Mouse (Mus musculus): ENCODE data around the gene 0610040J01Rik. TPM values are rescaled to one million over a fixed set of nuclear protein-coding genes. Genes with fewer than 3 reads are reported as not detected.

0610040J01Rik gene
- polyA plus RNA-seq (2012; rRNA removed): 1.6 and 1.9 TPM in 2 replicates

- no peak for DNase-seq (ENCODE audit: low read depth)
Measured at GRCm38 (mm10) chr5:63811819-63812508, at the start of gene 0610040J01Rik. Gene 0610040J01Rik, plus strand, starts transcription at chr5:63812363.

DNA sequence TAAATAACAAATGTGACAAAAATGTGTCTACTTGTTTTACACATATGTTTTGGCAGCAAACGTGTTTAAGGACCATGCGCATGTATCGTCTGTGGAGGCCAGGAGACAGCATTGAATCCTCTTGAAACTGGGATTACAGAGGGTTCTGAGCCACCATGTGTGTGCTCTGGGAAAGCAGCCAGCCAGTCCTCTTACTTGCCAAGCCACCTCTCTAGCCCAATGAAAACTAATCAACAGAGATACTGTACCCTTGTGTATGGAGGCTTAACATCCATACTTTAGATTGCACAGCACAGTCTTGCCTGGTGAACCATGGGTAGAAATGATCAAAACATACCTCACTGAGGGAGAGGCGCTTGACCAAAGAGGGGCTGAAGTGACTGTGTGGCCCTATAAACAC is 46.3 kb upstream of the 0610040J01Rik start:
- DNase-seq (ENCODE audit: low read depth): no peak

GRCm38 (mm10) chr5:63766715-63767114 is 45.4 kb upstream of the 0610040J01Rik start:
- no peak for DNase-seq (ENCODE audit: low read depth)

DNA sequence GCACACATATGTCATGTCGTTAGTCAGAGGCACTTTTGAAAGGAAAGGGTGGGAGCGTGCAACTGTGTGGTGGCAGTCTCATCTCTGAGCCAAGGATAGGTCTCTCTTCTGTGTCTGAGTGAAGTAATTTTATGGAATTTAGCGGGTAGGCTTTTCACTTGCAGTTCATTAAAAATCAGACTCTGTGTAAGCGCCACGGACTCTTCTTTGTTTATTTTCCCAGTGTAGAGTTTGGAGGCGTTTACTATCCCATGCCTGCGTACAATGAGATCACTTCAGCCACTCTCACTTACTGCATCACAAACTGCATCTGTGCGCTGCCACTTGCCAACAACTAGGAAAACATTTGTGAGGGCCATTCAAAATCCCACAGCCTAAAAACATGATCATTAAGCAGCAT is 44.7 kb upstream of the 0610040J01Rik start:
- no peak for DNase-seq (ENCODE audit: low read depth)

- DNase-seq (ENCODE audit: low read depth): no peak
Measured at GRCm38 (mm10) chr5:63768220-63768619, 43.9 kb upstream of the 0610040J01Rik start.

GRCm38 (mm10) chr5:63772971-63773370 is 39.2 kb upstream of the 0610040J01Rik start:
- DNase-seq (ENCODE audit: low read depth): no peak

DNA sequence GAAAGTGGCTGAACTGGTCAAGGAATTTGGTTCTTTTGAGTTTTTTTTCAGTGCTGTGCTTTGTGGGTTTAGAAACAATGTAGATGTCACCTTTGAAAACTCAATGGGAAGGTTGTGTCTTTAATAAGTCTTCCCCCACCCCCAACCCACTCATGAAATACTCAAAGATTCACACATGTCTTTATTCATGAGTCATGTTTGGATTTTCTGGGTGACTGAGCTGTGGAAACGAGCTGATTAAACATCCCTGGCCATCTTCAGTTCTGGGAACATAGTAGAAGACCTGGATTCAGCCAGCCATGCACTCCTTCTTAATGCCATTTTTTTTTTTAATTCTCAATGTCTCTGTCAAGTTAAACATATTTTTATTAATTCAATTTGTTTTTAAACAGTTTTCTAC is 38.6 kb upstream of the 0610040J01Rik start:
- DNase-seq (ENCODE audit: low read depth): no peak

DNA sequence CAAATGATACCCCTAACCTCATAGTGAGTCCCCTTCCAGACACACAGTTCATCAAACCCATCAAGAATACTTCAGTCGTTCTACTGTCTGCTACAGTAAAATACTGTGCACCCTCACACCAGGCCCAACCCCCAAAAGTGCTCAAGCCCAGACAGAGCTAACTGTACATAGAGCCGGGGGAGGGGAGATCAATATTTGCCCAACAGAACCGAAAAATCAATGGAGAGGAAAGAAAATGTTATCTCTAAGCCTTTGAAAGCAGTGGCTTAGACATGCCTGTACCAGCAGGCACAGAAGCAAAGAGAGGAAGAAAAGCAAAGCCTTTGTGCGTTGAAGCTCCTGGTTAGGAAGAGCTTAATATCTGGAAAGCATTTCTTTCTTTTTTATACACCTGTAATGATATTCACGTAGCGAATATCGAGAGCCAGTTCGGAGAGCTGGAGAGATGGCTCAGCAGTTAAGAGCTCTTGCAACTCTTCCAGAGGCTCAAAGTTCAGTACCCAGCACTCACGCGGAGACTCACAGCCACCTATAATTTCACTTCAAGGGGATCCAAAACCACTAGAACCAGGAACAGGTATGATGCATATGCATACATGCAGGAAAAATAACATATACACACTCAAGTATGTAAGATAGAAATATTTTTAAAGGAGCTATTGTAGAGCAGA is 23.9 kb upstream of the 0610040J01Rik start:
- no peak for DNase-seq (ENCODE audit: low read depth)

- no peak for DNase-seq (ENCODE audit: low read depth)
Measured at GRCm38 (mm10) chr5:63812509-63812865, 324 bp downstream of the 0610040J01Rik start.

DNA sequence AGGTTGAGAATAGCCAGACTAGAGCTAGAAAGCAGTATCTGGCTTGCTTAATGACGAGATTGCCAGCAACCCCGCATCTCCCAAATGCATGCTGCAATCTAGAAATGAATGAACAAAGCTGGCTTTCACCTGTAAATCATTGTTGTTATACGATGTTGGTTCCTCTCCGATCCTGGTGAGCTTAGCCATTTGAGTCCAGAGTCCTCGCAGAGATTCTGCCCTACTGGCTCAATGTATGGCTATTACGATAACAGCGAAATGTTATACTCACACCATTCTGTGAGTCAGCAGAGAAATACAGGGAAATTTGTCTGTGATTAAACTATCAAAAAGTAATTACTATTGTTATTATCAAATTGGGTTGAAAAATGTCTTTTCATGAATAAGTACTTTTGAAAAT is 4.5 kb downstream of the 0610040J01Rik start:
- no peak for DNase-seq (ENCODE audit: low read depth)

DNA sequence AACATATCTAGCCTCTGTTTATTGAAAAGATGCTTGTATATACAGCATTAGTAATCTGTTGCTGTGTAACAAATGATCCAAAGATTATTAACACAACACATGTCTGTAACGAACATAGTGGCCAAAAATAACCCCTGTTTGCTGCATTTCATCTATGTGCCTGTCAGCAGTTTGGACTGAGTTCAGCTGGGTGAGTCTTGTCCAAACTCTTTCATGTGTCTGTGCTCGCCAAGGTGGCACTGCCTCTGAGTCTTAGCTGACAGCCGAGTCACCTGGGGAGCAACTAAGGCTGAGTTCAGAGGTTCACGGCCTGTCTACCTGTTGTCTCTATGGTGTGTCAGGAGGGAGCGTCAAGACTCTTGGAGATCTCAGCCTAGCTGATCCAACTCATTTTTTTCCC is 5.1 kb downstream of the 0610040J01Rik start:
- no peak for DNase-seq (ENCODE audit: low read depth)

DNA sequence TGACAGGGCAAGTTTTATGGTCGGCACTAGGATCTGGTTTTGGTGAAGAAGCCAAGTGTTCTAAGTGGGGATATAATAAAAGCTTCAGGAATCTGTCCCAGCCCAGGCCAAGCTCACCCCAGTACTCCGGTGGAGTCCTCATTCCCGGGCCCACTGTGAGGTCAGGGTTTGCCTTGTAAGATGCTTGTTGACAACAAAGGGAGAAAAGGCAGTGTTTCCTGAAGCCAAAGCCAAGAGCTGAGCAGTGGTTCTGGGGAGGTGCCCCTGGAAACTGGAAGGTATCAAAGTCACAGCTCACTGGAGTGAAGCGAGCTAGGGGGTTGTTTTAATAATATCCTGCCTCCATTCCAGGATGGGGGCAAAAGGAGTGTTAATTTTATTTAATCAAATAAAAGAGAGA is 6.8 kb downstream of the 0610040J01Rik start:
- no peak for DNase-seq (ENCODE audit: low read depth)

GRCm38 (mm10) chr5:63819519-63819918 is 7.4 kb downstream of the 0610040J01Rik start:
- DNase-seq (ENCODE audit: low read depth): no peak

DNA sequence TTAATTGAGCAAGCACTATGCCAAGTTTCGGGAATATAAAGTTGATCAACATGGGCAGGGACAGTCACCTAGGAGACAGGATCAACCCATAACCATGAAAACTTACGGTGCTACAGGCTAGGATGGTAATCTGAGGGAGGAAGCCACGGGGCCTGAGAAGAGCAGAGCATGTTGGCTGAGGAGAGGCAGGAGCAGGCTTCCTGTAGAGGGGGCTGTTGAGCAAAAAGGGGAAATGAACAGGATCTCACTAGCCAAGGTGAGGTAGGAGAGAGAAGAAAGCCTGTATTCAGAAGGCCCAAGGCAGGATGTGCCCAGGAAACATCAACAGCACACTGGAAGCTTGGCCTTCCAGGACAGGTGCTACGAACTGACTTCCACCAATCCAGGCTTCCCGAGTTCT is 9.0 kb downstream of the 0610040J01Rik start:
- DNase-seq (ENCODE audit: low read depth): no peak

DNA sequence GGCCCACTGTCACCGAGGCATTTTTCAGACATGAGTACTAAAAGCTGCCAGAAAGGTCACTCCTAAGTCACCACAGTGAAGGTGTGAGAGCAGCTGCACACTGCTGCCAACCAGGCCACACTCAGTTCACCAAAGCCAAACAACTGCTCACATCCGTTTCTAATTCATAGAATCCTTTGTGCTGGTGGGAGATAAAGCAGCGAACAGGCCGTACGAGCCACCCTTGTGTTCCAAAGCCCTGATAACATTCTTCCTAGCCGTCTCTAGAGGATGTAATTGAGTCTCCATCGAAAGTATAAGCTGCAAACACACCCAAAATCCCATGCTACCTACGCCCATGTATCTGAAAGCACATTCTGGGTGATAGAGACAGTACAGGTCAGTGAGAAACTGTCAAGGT is 9.7 kb downstream of the 0610040J01Rik start:
- DNase-seq (ENCODE audit: low read depth): no peak

- DNase-seq (ENCODE audit: low read depth): no peak
Measured at GRCm38 (mm10) chr5:63823362-63824332, 11.5 kb downstream of the 0610040J01Rik start.

- DNase-seq (ENCODE audit: low read depth): no peak
Measured at GRCm38 (mm10) chr5:63824599-63825350, 12.6 kb downstream of the 0610040J01Rik start.

GRCm38 (mm10) chr5:63825881-63826280 is 13.7 kb downstream of the 0610040J01Rik start:
- no peak for DNase-seq (ENCODE audit: low read depth)

GRCm38 (mm10) chr5:63827006-63827405 is 14.8 kb downstream of the 0610040J01Rik start:
- DNase-seq (ENCODE audit: low read depth): no peak

- no peak for DNase-seq (ENCODE audit: low read depth)
Measured at GRCm38 (mm10) chr5:63827415-63828053, 15.4 kb downstream of the 0610040J01Rik start.

Measured in gonadal fat pad, adult 2 months (tissue).